Mouse (Mus musculus) heart, postnatal 0 days (tissue): ENCODE measurements around the gene Sost. TPM values are rescaled to one million over a fixed set of nuclear protein-coding genes. Genes with fewer than 3 reads are reported as not detected.

ENCODE experiments used
- ATAC-seq: fragments of 200-750 bp; cut with Nextera tagmentation; 2 replicates; pipeline ENCODE4 v1.8.0; 2017; ENCODE audit warnings: low read depth, moderate number of reproducible peaks, moderate library complexity; ENCODE audit not compliant: insufficient read depth
- DNase-seq: peaks from one replicate; pipeline ENCODE4 v3.0.0-alpha.2; 2016; ENCODE audit warnings: low spot score
- H3K27ac ChIP-seq: fragments of 300-500 bp; sonication (generic); 2 replicates; pipeline ENCODE4 v1.5.1; 2014; ENCODE audit warnings: low read depth, mild to moderate bottlenecking
- H3K27me3 ChIP-seq: fragments of 300-500 bp; sonication (generic); 2 replicates; pipeline ENCODE4 v1.6.1; 2014; ENCODE audit warnings: low read length, mixed read lengths; ENCODE audit not compliant: control insufficient read depth, insufficient read depth
- H3K36me3 ChIP-seq: fragments of 300-500 bp; sonication (generic); replicated peaks from 2 replicates; pipeline ENCODE4 v1.6.1; 2014; ENCODE audit warnings: low read length, mixed read lengths; ENCODE audit not compliant: control insufficient read depth, insufficient read depth
- H3K4me1 ChIP-seq: fragments of 300-500 bp; sonication (generic); 2 replicates; pipeline ENCODE4 v1.6.1; 2014; ENCODE audit warnings: antibody characterized with exemption; ENCODE audit not compliant: control insufficient read depth, insufficient read depth
- H3K4me2 ChIP-seq: fragments of 300-500 bp; sonication (generic); 2 replicates; pipeline ENCODE4 v1.6.1; 2014; ENCODE audit warnings: low read depth, mild to moderate bottlenecking, low read length, moderate library complexity
- H3K4me3 ChIP-seq: fragments of 300-500 bp; sonication (generic); 2 replicates; pipeline ENCODE4 v1.5.1; 2014; ENCODE audit warnings: low read depth, low read length
- H3K9ac ChIP-seq: fragments of 300-500 bp; sonication (generic); replicated peaks from 2 replicates; pipeline ENCODE4 v1.6.1; 2014; ENCODE audit warnings: low read depth, low read length, mixed read lengths
- H3K9me3 ChIP-seq: fragments of 300-500 bp; sonication (generic); replicated peaks from 2 replicates; pipeline ENCODE4 v1.6.1; 2016; ENCODE audit warnings: low read length; ENCODE audit not compliant: control insufficient read depth
- CTCF ChIP-seq: IDR thresholded peaks from 2 replicates; pipeline ENCODE4 v1.5.1; 2016; ENCODE audit warnings: antibody characterized with exemption, control low read depth, low read depth
- EP300 ChIP-seq: IDR thresholded peaks from 2 replicates; pipeline ENCODE4 v1.6.1; 2016; ENCODE audit warnings: antibody characterized with exemption, low read depth
- WGBS: fragments of 180-500 bp; shearing (Covaris S2); extraction: QIAGEN DNeasy Blood & Tissue Kit; methylation state at CpG from one replicate; pipeline ENCODE4 v1.1.7; 2014; 5-methylcytosine and 5-hydroxymethylcytosine counted together
- polyA plus RNA-seq: library from polyadenylated mRNA; unstranded; fragments of >200 nt; fragmentation: Nextera tagmentation; extraction: Ambion mirVana; gene quantifications from 2 replicates; pipeline ENCODE4 v1.2.1, GENCODE M21; 2015
- total RNA-seq: library from RNA; depleted of rRNA; stranded (reverse); fragments of >200 nt; gene quantifications from 2 replicates; pipeline ENCODE4 v1.2.3, GENCODE M21; 2014; ENCODE audit warnings: low replicate concordance

The Sost gene
- total and polyA plus RNA-seq, 2 experiments from 2014 or later, result 2.7 to 6.5 TPM

DNA sequence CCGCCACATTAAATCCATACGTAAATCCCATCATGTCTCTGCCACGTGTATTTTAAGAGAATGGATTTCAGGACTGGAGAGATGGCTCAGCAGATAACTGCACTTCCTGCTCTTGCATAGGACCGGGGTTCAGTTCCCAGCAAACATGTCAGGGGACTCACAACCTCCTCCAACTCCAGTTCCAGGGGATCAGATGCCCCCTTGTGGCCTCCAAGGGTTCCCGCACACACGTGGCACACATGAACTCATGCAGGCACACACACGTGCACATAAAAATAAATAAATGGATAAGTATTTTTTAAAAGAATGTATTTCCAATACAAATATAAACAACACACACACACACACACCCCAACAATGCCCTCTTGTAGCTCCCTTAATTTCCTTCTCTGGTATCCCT is 10.1 kb upstream of the Sost start:
- H3K36me3 ChIP-seq, result peaks cover 82% of the 10 kb centered on the region
- WGBS, result 91% methylated on average over 7 of the region's 7 CpGs

DNA sequence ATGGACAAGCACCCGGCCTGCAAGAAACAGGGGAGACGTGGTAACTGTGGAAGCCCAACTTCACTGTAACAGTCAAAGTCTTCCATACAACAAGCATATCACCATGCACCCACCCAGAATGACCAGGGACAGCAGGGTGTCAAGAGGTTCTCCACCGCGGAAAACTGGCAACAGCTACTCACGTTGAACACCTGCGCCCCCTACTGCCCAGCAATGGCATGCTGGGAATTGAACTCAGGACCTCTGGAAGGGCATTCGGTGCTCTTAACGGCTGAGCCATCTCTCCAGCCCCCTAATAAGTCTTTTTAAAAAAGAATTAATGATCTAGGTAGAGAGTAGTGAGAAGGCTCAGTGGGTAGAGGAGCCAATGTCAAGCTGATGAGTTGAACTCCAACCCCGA is 8.1 kb upstream of the Sost start:
- 47% methylated on average over 9 of the region's 9 CpGs for WGBS

More for the DNA sequence above, 10.1 kb upstream of the Sost start:
- H3K4me2 ChIP-seq, result no peak overlapping the region
- no peak overlapping the region for H3K9ac ChIP-seq
- H3K9me3 ChIP-seq, result no peaks in the 10 kb centered on the region
- DNase-seq (no peak), ATAC-seq (no peak)
- peaks cover 2% of the 10 kb centered on the region; the same call in 1 of the 2 replicates for H3K4me1 ChIP-seq
- TF ChIP-seq EP300 (no peak), CTCF (no peak)
- no peaks in the 10 kb centered on the region for H3K27me3 ChIP-seq
- H3K4me3 ChIP-seq, result no peak overlapping the region
- no peak overlapping the region for H3K27ac ChIP-seq

DNA sequence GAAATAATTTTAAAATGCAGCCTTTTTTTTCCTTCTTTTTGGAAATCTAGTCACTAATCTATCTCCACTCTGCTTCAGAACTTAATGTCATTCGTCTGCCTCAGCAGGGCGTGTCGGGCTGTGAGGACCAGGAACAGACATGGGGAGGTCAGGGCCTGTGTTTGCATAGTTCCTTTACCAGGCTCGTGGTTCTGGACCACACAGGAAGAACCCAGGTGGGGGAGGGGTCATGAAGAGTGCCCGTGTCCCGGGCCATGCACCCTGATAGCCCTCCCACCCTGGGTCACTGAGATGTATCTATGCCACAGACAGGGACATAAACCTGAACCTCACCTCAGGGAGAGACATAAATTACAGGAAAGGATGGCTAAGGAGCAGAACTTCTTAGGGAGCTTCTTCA is 7.4 kb upstream of the Sost start:
- no peak overlapping the region for H3K27ac ChIP-seq
- no peaks in the 10 kb centered on the region for H3K27me3 ChIP-seq
- WGBS, result 62% methylated on average over 6 of the region's 6 CpGs

More for the DNA sequence above, 8.1 kb upstream of the Sost start:
- no peaks in the 10 kb centered on the region for H3K27me3 ChIP-seq
- TF ChIP-seq CTCF (peak; percentile 45), EP300 (no peak)
- H3K36me3 ChIP-seq, result peaks cover 64% of the 10 kb centered on the region
- H3K4me3 ChIP-seq, result no peak overlapping the region
- no peaks in the 10 kb centered on the region for H3K9me3 ChIP-seq
- ATAC-seq (no peak), DNase-seq (peak; percentile 4)
- no peak overlapping the region for H3K9ac ChIP-seq
- no peak overlapping the region for H3K4me2 ChIP-seq
- H3K27ac ChIP-seq, result no peak overlapping the region
- H3K4me1 ChIP-seq, result 0 out of 2 replicates have a peak, but pooled peaks cover 3% of the 10 kb centered on the region

DNA sequence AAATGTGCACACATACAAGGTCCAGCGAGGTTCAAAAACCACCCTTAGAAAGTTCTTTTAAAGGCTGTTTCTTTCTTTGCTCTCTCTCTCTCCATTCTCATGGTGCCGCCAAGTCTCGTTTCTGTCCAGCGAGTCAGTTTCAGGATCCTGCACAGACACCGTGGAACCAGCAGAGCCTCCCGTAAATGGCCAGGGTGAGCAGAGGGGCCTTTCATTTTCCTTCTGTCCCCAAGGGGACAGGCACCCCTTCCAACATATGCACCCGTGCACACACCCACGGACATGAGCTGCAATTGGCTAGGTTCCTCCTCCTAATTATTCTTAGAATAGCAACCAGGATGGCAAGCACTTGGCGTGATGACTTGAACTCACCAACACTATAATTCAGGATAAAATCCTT is 6.7 kb upstream of the Sost start:
- TF ChIP-seq CTCF (no peak), EP300 (no peak)
- Histone ChIP-seq H3K27ac (no peak overlapping the region), H3K9me3 (no peaks in the 10 kb centered on the region), H3K9ac (no peak overlapping the region), H3K36me3 (peaks cover 50% of the 10 kb centered on the region), H3K27me3 (no peaks in the 10 kb centered on the region), H3K4me2 (no peak overlapping the region), H3K4me3 (no peak overlapping the region), H3K4me1 (0 out of 2 replicates have a peak, but pooled peaks cover 3% of the 10 kb centered on the region)
- 81% methylated on average over 9 of the region's 9 CpGs for WGBS
- DNase-seq, result no peak
- no peak for ATAC-seq

More for the DNA sequence above, 7.4 kb upstream of the Sost start:
- H3K4me2 ChIP-seq, result no peak overlapping the region
- no peak for DNase-seq
- no peak overlapping the region for H3K4me3 ChIP-seq
- ATAC-seq, result no peak
- no peak overlapping the region for H3K9ac ChIP-seq
- no peaks in the 10 kb centered on the region for H3K9me3 ChIP-seq
- peaks cover 56% of the 10 kb centered on the region for H3K36me3 ChIP-seq
- 0 out of 2 replicates have a peak, but pooled peaks cover 3% of the 10 kb centered on the region for H3K4me1 ChIP-seq
- TF ChIP-seq EP300, result no peak
- no peak for TF ChIP-seq CTCF

DNA sequence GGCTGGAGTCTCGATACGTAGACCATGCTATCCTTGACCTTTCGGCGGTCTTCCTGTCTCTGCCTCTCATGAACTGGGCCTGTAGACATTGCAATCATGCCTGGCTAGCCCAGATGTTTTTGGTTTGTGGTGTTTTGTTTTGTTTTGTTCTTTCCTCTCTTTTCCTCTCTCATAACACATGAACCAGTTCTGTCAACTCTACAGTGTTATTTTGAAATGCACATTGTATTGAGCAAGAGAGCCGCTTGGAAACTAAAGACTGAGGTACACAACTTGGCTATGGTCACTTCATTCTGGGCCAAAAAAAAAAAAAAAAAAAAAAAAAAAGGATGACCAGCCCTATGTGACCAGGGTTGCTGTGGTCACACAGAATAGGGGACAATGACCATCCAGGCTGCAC is 5.8 kb upstream of the Sost start:
- H3K27ac ChIP-seq, result no peak overlapping the region
- TF ChIP-seq EP300, result no peak
- TF ChIP-seq CTCF, result no peak
- no peaks in the 10 kb centered on the region for H3K9me3 ChIP-seq
- DNase-seq (no peak), ATAC-seq (no peak)
- no peak overlapping the region for H3K4me3 ChIP-seq
- H3K4me2 ChIP-seq, result no peak overlapping the region
- H3K27me3 ChIP-seq, result no peaks in the 10 kb centered on the region
- H3K9ac ChIP-seq, result no peak overlapping the region
- WGBS, result 98% methylated on average over 5 of the region's 5 CpGs
- 0 out of 2 replicates have a peak, but pooled peaks cover 3% of the 10 kb centered on the region for H3K4me1 ChIP-seq
- peaks cover 46% of the 10 kb centered on the region for H3K36me3 ChIP-seq

DNA sequence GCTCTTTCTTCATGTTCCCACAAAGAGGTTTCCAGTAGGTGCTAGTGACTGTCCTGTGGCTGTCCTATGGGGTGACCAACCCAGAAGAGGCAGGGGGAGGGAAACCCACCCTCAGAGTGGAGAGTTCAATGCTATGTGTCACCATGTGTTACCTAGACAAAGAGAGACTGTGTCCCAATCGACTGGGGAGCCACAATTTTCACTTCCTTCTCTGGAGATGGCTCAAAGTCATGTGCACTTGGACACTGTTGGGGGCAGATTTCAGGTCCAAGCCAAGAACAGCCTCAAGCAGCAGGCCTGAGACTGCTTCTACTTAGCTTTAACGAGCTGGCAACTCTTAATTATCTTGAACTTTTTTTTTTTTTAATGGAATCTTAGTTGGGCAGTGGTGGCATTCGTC is 5.3 kb upstream of the Sost start:
- no peak overlapping the region for H3K9ac ChIP-seq
- no peak overlapping the region for H3K27ac ChIP-seq
- peaks cover 44% of the 10 kb centered on the region for H3K36me3 ChIP-seq
- no peaks in the 10 kb centered on the region for H3K9me3 ChIP-seq
- ATAC-seq (no peak), DNase-seq (peak; percentile 5)
- H3K27me3 ChIP-seq, result peaks cover 4% of the 10 kb centered on the region; the same call in 1 of the 2 replicates
- TF ChIP-seq EP300 (no peak), CTCF (no peak)
- H3K4me1 ChIP-seq, result 0 out of 2 replicates have a peak, but pooled peaks cover 3% of the 10 kb centered on the region
- no peak overlapping the region for H3K4me2 ChIP-seq
- WGBS, result 74% methylated on average over 3 of the region's 3 CpGs
- no peak overlapping the region for H3K4me3 ChIP-seq
